In genomic region chr14:73503237-73503933, GRCm38 (mm10) we compare ENCODE assay signal across 9 mouse cellular contexts. TPM values are rescaled to one million over a fixed set of nuclear protein-coding genes. Genes with fewer than 3 reads are reported as not detected.
DNase-seq lines count a peak whose midpoint lies in the region; ATAC-seq lines count a peak whose summit lies in the region.
"Had no signal": no experiment of that assay in that cellular context is flagged by ENCODE, and none has a peak within 500 bp of the region (broad histone marks: within the 10 kb centered on the region; RNA-seq: fewer than 3 reads in every experiment).

No protein-coding gene starts in this region.

- no peaks in the 10 kb centered on the region for H3K36me3 ChIP-seq in forebrain, embryonic 16.5 days (ENCODE audit: control insufficient read depth, insufficient read depth)
- no peaks in the 10 kb centered on the region for H3K36me3 ChIP-seq in hindbrain, embryonic 16.5 days (ENCODE audit: control insufficient read depth, insufficient read depth, low read length)
- H3K36me3 ChIP-seq in stomach, embryonic 14.5 days (ENCODE audit: control insufficient read depth, insufficient read depth, low read length): no peaks in the 10 kb centered on the region

- H3K4me3 ChIP-seq in forebrain, embryonic 16.5 days (replicated peaks; ENCODE audit: low read length): no peak overlapping the region
- H3K4me3 ChIP-seq in hindbrain, embryonic 16.5 days (ENCODE audit: low read length): no peak overlapping the region
- H3K4me3 ChIP-seq in stomach, embryonic 14.5 days (ENCODE audit: low read depth, low read length): no peak overlapping the region

- H3K9me3 ChIP-seq in forebrain, embryonic 16.5 days (ENCODE audit: control insufficient read depth, low read length): no peaks in the 10 kb centered on the region
- no peaks in the 10 kb centered on the region for H3K9me3 ChIP-seq in hindbrain, embryonic 16.5 days (ENCODE audit: control insufficient read depth, low read length)
- no peaks in the 10 kb centered on the region for H3K9me3 ChIP-seq in stomach, embryonic 14.5 days (ENCODE audit: control insufficient read depth, low read depth, low read length)

- peak; percentile 75 for ATAC-seq in forebrain, embryonic 16.5 days
- peak; percentile 85 for ATAC-seq in hindbrain, embryonic 16.5 days
- no peak; the same call in 1 of the 2 replicates for ATAC-seq in stomach, embryonic 14.5 days (ENCODE audit: insufficient number of reproducible peaks, insufficient read depth, low FRiP score, low read depth)
- ATAC-seq: Patski had no signal

- no peak overlapping the region for H3K9ac ChIP-seq in forebrain, embryonic 16.5 days (replicated peaks; ENCODE audit: low read depth, low read length)
- no peak overlapping the region for H3K9ac ChIP-seq in hindbrain, embryonic 16.5 days (ENCODE audit: low read depth, low read length)
- no peak overlapping the region for H3K9ac ChIP-seq in stomach, embryonic 14.5 days (replicated peaks; ENCODE audit: low read depth, low read length)

- WGBS in forebrain, embryonic 16.5 days: 28% methylated on average over 13 of the region's 13 CpGs
- WGBS in hindbrain, embryonic 16.5 days: 50% methylated on average over 13 of the region's 13 CpGs
- 60% methylated on average over 13 of the region's 13 CpGs for WGBS in stomach, embryonic 14.5 days

- H3K4me2 ChIP-seq in forebrain, embryonic 16.5 days (ENCODE audit: low read length): no peak overlapping the region
- H3K4me2 ChIP-seq in hindbrain, embryonic 16.5 days (ENCODE audit: low read length): no peak overlapping the region
- no peak overlapping the region for H3K4me2 ChIP-seq in stomach, embryonic 14.5 days (replicated peaks; ENCODE audit: low read depth, low read length)

- H3K27ac ChIP-seq in forebrain, embryonic 16.5 days (ENCODE audit: low read length): peak overlapping the region; percentile 77
- peak overlapping the region; percentile 58 for H3K27ac ChIP-seq in hindbrain, embryonic 16.5 days (ENCODE audit: low read depth, low read length)
- H3K27ac ChIP-seq in stomach, embryonic 14.5 days (ENCODE audit: low read length): 0 out of 2 replicates have a peak overlapping the region, but pooled peaks have one; percentile 21

- peak; percentile 24 for DNase-seq in lung, postnatal 36 days
- no peak for DNase-seq in lung, postnatal 4 days
- DNase-seq in cerebellum, adult 11-12 months: no peak
- DNase-seq in cerebellum, adult 9-10 months: no peak
- DNase-seq: thymus, postnatal 14 days had no signal

- H3K27me3 ChIP-seq in forebrain, embryonic 16.5 days (replicated peaks; ENCODE audit: control insufficient read depth, insufficient read depth, low read length): no peaks in the 10 kb centered on the region
- H3K27me3 ChIP-seq in hindbrain, embryonic 16.5 days (replicated peaks; ENCODE audit: control insufficient read depth, insufficient read depth, low read length): no peaks in the 10 kb centered on the region
- no peaks in the 10 kb centered on the region for H3K27me3 ChIP-seq in stomach, embryonic 14.5 days (ENCODE audit: control insufficient read depth, insufficient read depth, low read length)

- H3K4me1 ChIP-seq in forebrain, embryonic 16.5 days (replicated peaks; ENCODE audit: control insufficient read depth, insufficient read depth, low read length): peaks cover 19% of the 10 kb centered on the region
- 0 out of 2 replicates have a peak, but pooled peaks cover 2% of the 10 kb centered on the region for H3K4me1 ChIP-seq in hindbrain, embryonic 16.5 days (ENCODE audit: control insufficient read depth, insufficient read depth, low read depth, low read length)
- H3K4me1 ChIP-seq in stomach, embryonic 14.5 days (ENCODE audit: control insufficient read depth, insufficient read depth, low read length): 0 out of 2 replicates have a peak, but pooled peaks cover 2% of the 10 kb centered on the region

RNA-seq across cellular contexts. Expression of gene Med4, which starts 6.4 kb away (rescaled TPM):
- polyA plus RNA-seq in forebrain, embryonic 16.5 days (2015; fragmentation: Nextera tagmentation; extraction: Ambion mirVana): 106 and 110 TPM in 2 replicates
- 77.8 and 78.9 TPM in 2 replicates for polyA plus RNA-seq in hindbrain, embryonic 16.5 days (2015; fragmentation: Nextera tagmentation; extraction: Ambion mirVana)
- polyA plus RNA-seq in stomach, embryonic 14.5 days (2014; fragmentation: Nextera tagmentation; extraction: Ambion mirVana): 85.5 and 86.3 TPM in 2 replicates

RNA-seq across cellular contexts. Expression of gene Sucla2, which starts 21.7 kb away (rescaled TPM):
- polyA plus RNA-seq in forebrain, embryonic 16.5 days (2015; fragmentation: Nextera tagmentation; extraction: Ambion mirVana): 108 and 110 TPM in 2 replicates
- 131 and 145 TPM in 2 replicates for polyA plus RNA-seq in hindbrain, embryonic 16.5 days (2015; fragmentation: Nextera tagmentation; extraction: Ambion mirVana)
- 110 and 115 TPM in 2 replicates for polyA plus RNA-seq in stomach, embryonic 14.5 days (2014; fragmentation: Nextera tagmentation; extraction: Ambion mirVana)

RNA-seq across cellular contexts. Expression of gene Nudt15, which starts 44.7 kb away (rescaled TPM):
- 7.1 and 7.6 TPM in 2 replicates for polyA plus RNA-seq in forebrain, embryonic 16.5 days (2015; fragmentation: Nextera tagmentation; extraction: Ambion mirVana)
- polyA plus RNA-seq in hindbrain, embryonic 16.5 days (2015; fragmentation: Nextera tagmentation; extraction: Ambion mirVana): 8.5 and 9.7 TPM in 2 replicates
- polyA plus RNA-seq in stomach, embryonic 14.5 days (2014; fragmentation: Nextera tagmentation; extraction: Ambion mirVana): 5.4 and 6.8 TPM in 2 replicates

Comparison
In these comparisons a context has a peak if more than half of its experiments do, and no peak if none do; other contexts are left out.
1. H3K27ac ChIP-seq: peak in every context shown above with its lines; median percentile 77 in forebrain, embryonic 16.5 days; 58 in hindbrain, embryonic 16.5 days; 21 in stomach, embryonic 14.5 days.